Mouse (Mus musculus) heart, adult 11 months (tissue): ENCODE results near the gene Slc47a2.

Source experiments
- DNase-seq: peaks from one replicate; pipeline ENCODE4 v3.0.0; 2022

Slc47a2 gene

DNA sequence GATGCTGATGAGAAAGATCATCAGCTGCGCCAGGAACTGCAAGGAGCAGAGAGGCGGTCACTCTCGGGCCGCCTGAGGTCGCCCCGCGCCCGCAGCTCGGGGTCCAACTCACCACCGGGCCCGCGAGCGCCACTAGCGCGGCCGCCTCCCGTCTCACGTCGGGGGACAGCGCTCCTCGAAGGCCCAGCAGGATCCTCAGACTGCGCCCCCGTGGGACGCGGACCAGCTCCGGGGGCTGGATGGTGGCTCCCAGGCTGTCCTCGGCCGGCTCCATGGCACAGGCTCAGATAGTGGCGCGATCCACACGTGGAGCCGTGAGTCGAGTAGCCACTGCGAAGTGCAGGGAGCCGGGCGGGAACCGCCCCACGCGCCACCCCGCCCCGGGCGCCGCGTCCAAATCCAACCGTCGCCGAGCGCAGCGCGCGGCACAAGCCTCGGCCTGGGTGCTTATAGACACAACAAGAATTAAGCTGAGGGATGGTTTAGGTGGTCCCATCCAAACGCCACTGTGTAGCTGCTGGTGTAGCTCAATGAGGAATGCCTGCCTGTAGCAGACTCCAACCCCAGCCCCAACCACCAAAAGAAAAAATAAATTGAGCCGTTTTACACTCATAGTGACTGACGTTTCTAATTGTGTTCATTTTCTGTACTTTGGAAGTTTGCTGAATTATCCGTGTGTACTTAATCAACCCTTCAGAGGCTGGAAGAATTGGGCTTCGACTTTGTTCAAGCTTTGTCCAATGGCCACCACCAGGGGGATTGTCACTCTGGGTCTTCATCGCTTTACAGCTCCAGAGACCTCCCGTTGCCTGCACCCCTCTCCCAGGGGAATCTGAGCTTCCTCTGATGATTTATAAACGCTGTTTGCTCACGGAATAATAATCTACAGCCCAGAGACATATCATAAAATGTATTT is at the start of gene Slc47a2:
TSS of gene Slc47a2 (minus strand) at position 356 of the 916 bp plus-strand sequence.
- peak; percentile 88 for DNase-seq

DNA sequence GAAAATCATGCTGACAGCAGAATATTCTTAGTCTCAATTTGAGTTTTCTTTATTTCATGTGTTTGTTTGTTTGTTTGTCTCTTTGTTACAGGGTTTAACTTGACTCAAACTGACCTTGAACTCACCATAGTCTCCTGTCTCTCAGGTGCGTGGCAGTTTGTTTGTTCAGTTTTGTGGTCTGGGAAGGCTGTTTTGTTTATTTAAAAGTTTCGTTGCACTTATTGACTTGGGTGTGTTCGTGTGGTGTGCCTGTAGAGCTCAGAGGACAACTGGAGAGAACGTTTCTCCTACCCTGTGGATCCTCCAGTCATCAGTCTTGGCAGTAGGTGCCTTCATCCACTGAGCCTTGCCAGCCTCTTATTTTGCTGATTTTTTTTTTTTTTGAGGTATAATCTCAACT is 46.3 kb upstream of the Slc47a2 start:
- DNase-seq, result no peak

DNA sequence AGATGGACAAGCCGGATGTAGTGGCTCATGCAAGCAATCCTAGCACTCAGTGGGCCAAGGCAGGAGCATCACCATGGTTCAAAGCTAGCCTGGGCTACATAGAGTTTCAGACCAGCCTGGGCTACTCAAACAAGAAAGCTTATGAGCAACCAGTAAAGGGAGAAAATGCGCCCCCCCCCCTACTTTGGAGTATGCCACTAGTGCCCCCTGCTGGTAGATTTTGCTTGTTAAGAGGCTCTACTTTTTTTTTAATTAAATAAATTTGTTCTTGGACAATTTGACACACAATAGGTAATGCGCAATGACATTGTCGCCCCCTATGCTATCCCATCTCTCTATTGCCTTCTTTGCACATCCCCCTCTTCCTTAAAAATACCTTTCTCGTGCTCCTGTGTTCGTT is 45.4 kb upstream of the Slc47a2 start:
- no peak for DNase-seq

DNA sequence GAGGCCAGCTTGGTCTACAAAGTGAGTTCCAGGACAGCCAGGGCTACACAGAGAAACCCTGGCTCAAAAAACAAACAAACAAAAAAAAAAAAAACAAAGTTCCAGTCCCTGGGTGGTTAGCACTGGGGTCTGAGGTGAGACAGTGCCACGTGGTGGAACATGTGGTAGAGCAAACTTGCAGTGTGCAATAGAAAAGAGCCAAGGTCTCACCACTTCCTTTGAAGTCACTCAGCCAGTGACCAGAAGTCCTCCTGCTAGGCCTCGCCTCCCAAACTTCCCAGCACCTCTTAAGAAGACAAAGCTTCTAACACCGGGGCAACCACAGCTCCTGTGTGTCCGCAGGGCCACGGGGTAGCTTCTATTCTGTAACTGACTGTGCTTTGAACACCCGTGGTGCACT is 44.6 kb upstream of the Slc47a2 start:
- no peak for DNase-seq

DNA sequence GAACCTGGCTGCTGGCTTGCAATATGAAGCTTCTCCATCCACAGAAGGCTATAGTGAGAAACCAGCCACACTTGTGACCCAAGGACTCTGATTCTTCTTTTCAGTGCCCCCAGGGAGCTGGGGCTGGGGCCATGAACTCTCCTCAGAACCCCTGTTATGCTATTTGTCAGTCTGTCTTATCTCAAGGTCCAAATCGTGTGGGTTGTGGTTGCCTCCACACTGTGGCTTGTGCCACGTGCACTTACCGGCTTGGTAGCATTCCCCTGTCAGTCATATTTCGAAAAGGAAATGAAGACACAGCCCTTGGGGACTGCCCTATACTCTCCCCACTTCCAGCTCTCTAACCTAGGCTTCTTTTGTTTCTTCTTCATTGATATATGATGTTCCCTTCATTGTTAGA is 43.1 kb upstream of the Slc47a2 start:
- no peak for DNase-seq

DNA sequence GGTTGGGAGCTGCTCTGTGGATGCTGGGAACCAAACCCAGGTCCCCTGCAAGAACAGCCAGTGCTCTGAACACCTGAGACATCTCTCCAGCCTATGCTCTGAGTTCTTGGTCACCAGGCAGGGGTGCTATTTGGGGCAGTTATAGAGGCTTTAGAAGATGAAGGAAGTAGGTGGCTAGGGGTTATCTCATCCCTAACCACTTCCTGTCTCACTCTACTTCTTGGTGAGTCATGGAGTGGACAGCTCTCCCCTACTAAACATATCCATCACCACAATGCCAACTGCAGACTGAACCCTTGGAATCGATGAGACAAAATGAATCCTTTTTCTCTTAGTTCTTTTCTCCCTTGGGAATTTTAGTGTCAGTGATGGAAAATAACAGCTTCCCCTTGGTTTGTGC is 38.6 kb upstream of the Slc47a2 start:
- DNase-seq, result no peak

DNA sequence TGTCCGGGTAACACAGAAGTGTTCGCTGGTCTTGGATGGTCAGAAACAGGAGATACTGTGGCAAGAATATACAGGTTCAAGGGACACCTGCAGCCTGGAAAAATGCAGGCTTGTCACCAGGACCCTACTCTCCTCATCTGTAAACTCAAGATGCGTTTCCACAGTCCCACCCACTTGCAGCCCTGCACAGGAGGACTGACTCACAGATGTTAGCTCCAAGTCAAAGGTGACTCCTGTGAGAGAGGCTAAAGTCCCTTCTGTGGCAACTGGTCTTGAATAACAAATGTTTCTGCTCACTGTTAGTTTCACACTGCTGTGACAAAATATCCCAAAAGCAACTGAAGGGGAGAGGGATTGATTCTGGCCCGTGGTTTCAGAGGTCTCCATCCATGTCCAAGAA is 36.0 kb upstream of the Slc47a2 start:
- no peak for DNase-seq

DNA sequence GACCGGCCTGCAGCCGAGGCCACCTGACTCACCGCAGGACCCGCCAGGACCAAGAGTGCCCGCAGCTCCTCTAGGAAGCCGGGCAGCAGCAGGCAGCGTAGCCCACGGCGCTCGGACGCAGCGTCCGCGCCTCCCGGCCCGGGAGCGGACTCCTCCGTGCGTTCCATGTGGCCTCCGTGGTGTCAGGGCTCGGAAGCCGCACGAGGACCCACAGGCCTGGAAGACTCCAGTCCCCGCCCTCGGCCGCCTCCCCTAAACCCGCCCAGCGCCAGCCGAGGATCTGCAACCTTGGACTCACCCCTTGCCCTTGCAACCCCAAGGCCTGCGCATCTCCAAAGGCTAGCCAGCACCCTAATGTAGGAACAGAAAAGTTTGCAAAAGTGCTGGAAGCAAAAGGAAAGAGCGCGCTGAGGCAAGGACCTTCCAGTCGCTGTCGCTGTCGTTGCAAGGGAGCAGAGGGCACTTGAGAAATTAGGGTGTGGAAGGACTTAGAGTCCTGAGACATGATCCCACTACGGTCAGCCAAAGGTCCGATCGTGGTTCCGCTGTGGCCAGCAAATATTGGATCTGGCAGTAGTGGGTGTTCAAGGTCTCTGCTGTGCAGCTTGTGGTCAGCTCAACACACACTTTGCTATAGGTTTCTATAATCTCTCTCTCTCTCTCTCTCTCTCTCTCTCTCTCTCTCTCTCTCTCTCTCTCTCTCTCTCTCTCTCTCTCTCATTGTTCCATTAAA is 35.4 kb upstream of the Slc47a2 start, which contains the start of gene Slc47a1:
TSS of gene Slc47a1 (minus strand) at position 465 of the 733 bp plus-strand sequence.
- DNase-seq, result peak; percentile 91

DNA sequence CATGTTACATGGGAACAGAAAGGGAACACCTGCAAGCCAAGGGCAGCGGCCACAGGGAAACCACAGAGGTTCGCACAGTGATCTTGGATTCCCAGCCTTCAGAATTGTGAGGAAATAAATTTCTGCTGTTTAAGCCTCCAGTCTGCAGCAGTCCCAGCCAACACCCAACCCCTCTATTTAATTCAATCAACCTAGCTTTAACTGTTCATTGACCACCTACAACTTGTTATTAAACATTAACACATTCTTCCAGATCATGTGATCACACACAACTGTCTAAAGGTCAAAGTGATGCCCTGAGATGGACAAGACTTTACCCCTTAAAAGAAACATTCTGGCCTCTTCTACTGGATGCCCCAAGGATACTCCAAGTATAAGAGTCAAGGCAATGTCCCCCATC is 26.0 kb upstream of the Slc47a2 start:
- no peak for DNase-seq

DNA sequence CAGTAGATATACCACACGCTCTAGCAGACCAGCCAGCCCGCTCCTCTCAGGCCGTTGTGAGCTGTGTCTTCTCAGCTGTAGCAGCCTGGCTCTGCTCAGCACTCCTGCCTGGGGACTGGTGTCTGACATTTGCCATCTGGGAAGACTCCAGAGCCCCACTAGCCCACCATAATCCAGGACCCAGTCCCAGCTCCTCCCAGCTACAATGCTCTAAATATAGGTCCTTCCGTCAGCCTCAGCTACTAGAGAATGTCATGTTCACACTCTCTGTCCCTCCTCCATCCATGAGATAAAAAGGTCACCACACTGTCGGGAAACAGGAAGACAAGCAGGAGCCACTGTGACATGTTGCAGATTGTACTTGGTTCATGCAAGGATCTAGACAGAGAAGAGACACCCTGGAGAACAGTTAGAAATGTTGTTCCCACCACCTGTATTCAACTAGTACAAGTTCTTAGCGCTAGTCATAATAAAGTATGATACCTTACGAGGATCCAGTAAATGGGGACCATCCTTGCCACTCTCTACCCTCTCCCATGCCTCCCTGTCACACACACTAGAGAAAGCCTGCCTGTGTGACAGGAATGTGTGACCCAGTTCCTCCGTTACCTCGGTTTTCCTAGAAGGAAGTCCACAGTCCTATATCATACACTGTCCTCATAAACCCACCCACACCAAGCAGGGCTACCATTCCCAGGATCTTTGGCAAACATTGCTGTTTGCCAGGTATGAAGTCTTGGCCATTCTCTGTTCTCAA is 24.0 kb upstream of the Slc47a2 start:
- peak; percentile 92 for DNase-seq

DNA sequence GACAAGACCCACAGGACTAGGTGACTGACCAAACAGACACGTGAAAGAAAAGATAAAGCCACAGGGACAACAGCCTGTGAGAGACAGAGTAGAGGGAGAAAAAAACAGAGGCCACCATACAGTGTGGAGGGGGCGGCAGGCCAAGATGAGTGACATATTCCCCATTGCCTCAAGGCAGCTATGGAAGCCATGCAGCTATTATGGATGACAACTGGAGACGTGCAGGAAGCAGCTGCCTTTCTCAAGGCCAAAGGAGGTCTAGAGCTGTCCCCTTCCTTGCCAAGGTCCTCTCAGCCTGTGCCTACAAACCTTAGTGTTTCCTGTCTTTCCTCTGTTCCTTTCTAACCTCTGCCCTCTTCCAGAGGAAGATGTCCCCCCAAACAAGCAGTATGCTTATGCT is 23.3 kb upstream of the Slc47a2 start:
- no peak for DNase-seq

DNA sequence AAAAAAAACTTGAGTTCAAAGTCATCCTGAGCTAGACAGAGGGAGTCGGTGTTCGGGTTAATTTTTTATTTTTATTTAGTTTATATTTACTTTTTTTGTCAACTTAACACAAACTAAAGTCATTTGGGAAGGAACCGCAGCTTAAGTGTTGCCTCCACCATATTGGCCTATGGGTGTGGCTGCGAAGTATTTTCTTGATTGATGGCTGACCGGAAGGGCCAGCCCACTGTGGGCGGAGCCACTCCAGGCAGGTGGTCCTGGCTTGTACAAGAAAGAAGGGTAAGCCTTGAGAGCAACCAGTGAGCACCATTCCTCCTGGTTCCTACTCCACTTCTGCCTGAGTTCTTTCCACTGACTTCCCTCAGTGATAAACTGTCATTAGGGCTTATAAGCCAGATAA is 21.4 kb upstream of the Slc47a2 start:
- no peak for DNase-seq

DNA sequence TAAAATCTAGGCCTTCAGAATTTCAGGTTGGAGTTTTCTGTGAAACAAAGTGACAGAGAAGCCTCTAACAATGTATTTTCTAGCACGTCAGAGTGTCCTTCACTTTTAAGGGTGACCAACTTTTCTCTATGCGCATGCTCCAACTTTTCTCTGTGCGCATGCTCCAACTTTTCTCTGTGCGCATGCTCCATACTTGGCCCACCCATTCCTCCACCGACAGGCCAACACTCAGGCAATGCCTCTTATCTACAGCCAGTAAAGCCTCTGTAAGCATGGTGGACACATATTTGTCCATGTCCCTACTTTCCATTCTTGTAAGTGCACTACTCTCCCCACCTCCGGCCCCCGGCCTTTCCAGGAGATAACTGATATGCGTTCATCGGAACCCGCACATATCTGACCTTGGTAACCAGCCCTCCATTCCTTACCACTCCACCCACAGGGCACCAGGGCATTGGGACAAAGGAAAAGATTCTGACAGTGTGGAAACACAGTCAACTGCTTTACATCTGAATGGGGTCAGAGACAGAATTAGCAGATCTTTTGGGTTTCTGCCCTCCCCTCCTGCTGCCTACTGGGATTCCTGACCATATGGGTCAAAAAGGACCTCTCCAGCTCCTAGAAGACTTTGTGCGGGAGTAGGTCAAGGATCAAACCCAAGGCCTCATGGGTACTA is 19.0 kb upstream of the Slc47a2 start:
- DNase-seq, result no peak

DNA sequence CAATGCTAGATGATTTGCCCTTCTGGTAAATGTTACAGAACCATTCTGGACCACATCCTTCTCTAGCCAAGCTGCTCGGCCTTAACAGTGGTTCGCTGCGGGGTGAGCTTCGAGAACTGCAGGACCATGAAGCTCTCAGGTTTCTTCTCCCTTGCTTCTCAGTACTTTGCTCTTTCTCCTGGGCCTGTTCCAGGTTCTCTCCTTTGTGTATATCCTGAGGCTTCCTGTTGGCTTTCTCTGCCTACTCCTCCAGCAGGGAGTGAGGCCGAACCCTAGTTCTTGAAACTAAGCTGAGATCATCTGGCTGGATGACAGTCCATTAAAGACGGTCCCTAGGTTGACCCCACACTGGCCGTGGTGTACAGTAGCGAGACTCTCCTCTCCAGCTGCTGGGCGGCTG is 13.9 kb upstream of the Slc47a2 start:
- no peak for DNase-seq

DNA sequence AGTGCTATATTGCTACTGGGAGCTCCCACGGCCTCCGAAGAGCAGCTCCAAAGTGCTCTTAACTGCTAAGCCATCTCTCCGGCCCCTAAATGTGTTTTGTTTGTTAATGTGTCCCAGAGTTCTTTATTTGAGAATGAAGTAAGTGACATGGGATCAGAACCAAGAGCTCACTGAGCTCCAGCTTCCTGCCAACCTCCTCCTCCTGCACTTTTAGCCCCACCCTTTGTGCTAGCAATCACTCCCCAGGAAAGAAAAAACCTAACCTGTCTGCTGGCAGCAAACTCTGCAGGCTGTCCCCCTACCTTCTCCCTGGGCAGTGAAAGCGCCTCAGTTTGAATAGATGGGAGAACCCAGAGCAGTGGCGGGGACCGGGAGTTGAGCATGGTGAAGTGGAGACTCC is 13.5 kb upstream of the Slc47a2 start:
- DNase-seq, result no peak

DNA sequence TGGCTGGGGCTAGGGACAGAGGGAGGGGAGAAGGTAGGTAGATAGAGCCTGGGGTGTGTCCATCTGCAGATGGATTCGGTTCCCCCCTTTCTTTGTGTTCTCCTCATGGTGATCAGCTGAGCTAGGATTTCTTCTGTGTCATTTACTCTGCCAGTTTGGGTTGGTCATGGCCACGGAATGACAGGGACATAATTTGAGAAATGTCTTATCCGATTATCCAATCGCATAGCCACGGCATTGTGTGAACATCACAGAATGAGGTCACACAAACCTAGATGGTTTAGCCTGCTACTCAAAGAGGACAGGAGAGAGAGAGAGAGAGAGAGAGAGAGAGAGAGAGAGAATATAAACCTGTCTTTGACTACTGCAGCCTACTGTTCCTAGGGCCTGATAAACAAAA is 12.7 kb upstream of the Slc47a2 start:
- DNase-seq, result no peak

DNA sequence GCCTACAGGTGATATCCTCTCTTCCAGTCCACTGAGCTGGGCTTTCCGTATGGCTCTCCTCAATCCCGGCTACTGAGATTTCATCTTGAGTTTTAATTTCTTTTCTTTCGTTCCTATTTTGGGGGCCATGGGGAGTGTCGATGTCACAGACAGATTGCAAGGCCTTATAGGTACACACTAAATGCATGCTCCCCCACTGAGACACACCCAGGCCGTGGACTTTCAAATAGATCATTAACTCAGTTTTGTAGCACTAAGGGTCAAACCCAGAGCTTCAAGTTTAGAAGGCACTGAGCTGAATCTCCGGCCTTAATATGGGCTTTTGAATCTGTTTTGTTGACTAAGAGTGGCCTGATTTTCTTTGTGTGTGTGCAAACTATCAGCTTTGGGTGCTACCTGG is 11.7 kb upstream of the Slc47a2 start:
- DNase-seq, result no peak

DNA sequence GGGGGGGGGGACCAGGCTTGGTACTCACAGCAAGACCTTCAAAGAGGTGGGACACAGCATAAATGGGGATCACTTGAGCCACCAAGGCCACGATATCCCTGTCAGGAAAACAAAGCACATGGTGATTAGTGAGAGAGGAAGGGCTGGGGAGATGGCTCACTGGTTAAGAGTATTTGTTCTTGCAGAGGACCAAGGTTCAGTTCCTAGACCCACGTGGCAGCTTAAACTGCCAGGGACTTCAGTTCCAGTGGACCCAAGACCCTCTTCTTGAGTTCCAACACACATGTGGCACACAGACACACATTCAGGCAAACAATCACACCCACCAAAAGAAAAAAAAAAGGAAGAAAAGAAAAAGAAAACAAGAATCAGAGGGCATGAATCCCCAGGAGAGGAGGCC is 10.4 kb upstream of the Slc47a2 start:
- peak; percentile 44 for DNase-seq

DNA sequence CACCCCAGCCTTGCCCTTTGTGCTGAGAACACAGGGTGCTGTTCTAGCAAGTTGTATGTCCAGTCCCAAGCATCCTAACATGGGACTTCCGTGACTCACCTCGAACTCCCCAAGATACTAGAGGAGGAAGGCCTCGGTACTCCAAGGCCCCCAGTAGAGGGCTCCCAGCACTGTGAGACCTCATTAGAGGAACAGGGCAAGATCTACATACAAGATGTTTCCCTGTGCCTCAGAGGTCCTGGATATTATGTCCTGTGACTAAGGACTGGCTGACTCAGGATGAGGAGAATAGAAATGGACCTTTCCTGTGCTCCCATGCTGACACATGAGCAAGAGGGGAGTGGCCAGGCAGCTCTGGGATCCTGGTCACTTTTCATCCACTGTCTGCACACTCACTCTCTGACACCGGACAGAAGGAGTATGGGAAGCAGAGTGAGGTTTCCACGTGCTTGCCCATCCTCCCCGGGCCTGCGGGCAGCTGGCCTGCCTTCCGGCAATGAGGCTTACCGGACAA is 9.5 kb upstream of the Slc47a2 start:
- peak; percentile 82 for DNase-seq

DNA sequence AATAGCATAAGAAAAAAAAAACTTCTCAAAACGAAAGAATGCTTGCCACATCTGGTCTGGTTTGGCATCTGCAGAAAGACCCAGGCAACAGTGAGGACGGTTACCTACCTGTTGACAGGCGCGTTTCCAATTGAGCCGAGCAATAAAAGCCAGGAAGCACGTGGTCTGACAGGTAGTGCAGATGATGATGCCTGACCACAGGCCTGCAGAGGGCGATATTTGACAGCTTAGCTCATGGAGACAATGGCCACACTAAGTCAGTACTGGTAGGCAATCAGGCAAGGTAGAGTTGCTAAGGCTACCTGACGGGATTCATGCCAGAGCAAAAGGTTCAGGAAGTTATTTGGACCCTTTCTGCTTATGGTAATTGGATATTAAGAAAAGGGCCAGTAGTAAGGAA is 6.7 kb upstream of the Slc47a2 start:
- peak; percentile 95 for DNase-seq

DNA sequence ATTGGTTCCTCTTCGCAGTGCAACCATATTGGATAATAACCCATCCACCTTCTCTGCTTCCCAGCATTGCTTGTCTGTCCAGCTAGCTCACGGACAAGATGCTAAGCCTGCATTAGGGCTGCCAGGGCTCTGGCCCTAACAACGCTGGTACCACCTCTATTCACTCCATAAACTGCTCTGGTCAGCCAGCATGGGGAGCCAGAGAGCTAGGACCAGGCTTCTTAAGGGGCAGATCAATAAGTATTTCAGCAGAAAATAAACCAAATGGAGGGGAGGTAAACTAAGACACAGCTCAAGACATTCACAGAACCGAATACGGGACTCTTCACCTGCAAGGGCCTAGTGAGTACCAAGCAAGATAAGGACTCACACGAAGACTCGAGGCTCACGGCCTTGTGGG is 3.5 kb upstream of the Slc47a2 start:
- DNase-seq, result peak; percentile 62

DNA sequence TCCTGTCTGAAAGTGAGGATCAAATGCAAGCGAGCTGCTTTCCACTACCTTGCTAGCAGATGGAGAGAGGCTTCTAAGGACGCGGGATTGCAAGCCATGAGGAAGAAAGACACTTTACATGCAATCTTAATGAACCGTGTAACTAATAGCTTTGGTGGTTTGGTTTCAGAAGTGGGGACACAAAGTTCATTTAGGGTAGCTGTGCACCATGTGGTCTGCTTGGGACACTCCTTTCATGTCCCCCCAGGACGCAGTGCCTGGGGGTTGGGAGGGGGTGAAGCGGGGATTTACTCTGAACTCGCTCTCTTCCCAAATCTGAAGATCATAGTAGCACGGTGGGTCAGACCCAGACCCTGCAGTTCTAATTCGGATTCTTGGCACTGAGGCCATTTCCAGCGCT is 689 bp downstream of the Slc47a2 start:
- peak; percentile 70 for DNase-seq

DNA sequence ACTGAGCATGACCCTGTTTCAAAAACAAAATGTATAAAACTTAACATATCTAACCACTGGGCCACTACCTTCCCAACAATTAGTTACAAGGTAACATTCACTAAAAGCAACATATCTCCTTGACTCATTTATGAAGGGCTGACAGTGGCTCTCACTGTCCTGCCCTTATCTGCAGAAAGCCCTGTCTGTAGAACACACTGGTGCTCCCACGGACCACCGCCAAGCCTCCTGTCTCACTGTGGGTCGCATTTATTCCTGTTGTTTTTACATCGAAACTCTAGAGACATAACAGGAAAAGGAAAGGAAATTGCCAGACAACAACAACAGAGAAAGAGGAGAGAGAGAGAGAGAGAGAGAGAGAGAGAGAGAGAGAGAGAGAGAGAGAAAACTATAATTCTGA is 1.4 kb downstream of the Slc47a2 start:
- DNase-seq, result no peak
